26 mouse cellular contexts compared by ENCODE assay signal in the genomic region with DNA sequence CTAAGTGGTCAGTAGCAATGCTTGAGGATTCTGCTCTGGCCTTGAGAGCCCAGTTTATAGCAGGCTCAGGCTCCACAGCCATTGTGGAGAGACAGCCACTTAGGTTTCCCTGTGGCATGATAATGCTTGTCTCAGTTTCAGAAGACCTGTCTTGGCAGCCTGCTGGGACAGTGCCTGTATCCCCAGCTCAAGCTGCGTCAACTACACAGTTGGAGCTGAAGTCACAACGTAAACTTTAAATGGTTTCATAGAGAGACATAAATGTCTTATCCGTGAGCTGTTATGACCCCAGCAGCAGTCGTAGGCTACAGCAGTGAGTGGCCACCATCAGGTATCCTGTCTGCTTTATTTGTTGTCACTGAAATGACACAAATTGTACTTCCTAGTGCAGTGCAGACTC.
DNase-seq lines count a peak whose midpoint lies in the region; ATAC-seq and TF ChIP-seq lines count a peak whose summit lies in the region.
"Had no signal": no experiment of that assay in that cellular context is flagged by ENCODE, and none has a peak within 500 bp of the region (broad histone marks: within the 10 kb centered on the region; RNA-seq: fewer than 3 reads in every experiment).

No protein-coding gene starts in this region.

- no peak overlapping the region for H3K9ac ChIP-seq in heart, embryonic 11.5 days (ENCODE audit: low read depth, low read length)
- no peak overlapping the region for H3K9ac ChIP-seq in heart, embryonic 15.5 days
- H3K9ac ChIP-seq in heart, adult 2 months (ENCODE audit: low read depth, low read length) = no peak overlapping the region
- H3K9ac ChIP-seq in midbrain, embryonic 11.5 days (ENCODE audit: low read length) = no peak overlapping the region
- H3K9ac ChIP-seq in midbrain, embryonic 14.5 days (replicated peaks; ENCODE audit: low read length) = no peak overlapping the region
- H3K9ac ChIP-seq: forebrain, embryonic 13.5 days; hindbrain, embryonic 12.5 days; hindbrain, embryonic 15.5 days had no signal

- peaks cover 18% of the 10 kb centered on the region for H3K4me1 ChIP-seq in heart, embryonic 11.5 days (ENCODE audit: control insufficient read depth, insufficient read depth, low read length)
- peaks cover 22% of the 10 kb centered on the region for H3K4me1 ChIP-seq in heart, embryonic 15.5 days (replicated peaks)
- peaks cover 6% of the 10 kb centered on the region for H3K4me1 ChIP-seq in heart, adult 2 months (ENCODE audit: control insufficient read depth, insufficient read depth, low read length)
- peaks cover 22% of the 10 kb centered on the region for H3K4me1 ChIP-seq in midbrain, embryonic 11.5 days (ENCODE audit: control insufficient read depth, insufficient read depth, low read length)
- H3K4me1 ChIP-seq in midbrain, embryonic 14.5 days (ENCODE audit: control insufficient read depth, insufficient read depth, low read length) = peaks cover 15% of the 10 kb centered on the region; the same call in 1 of the 2 replicates

- no peak for TF ChIP-seq POLR2A in heart, adult 2 months (IDR thresholded peaks at IDR 0.05; ENCODE audit: insufficient read depth, low read depth, low read length)

- peak; percentile 22 for DNase-seq in heart, adult 11 months
- DNase-seq in heart, adult 2 months = no peak
- peak; percentile 75 for DNase-seq in midbrain, embryonic 11.5 days (ENCODE audit: low spot score, missing footprints)
- DNase-seq in midbrain, embryonic 14.5 days = no peak
- DNase-seq: adrenal gland, adult 8-10 months; adrenal gland, postnatal 25 days; B cell, adult 2 months; cerebellum, adult 18-20 months; cerebellum, adult 9-10 months; cerebellum, postnatal 14 days; gastrocnemius, postnatal 10 days; gastrocnemius, postnatal 36 days; heart, postnatal 10 days; heart, postnatal 36 days; kidney, adult 2 months had no signal

- TF ChIP-seq EP300 in heart, adult 2 months (IDR thresholded peaks at IDR 0.05; ENCODE audit: insufficient read depth, low read depth, low read length) = no peak

- H3K36me3 ChIP-seq in heart, embryonic 11.5 days (ENCODE audit: control insufficient read depth, insufficient read depth, low read length) = no peaks in the 10 kb centered on the region
- peaks cover 3% of the 10 kb centered on the region; the same call in 1 of the 2 replicates for H3K36me3 ChIP-seq in heart, embryonic 15.5 days
- H3K36me3 ChIP-seq in heart, adult 2 months (ENCODE audit: control insufficient read depth, insufficient read depth, low read length) = no peaks in the 10 kb centered on the region; the same call in 1 of the 2 replicates
- H3K36me3 ChIP-seq in midbrain, embryonic 11.5 days (ENCODE audit: control insufficient read depth, insufficient read depth, low read length) = no peaks in the 10 kb centered on the region
- no peaks in the 10 kb centered on the region for H3K36me3 ChIP-seq in midbrain, embryonic 14.5 days (ENCODE audit: control insufficient read depth, insufficient read depth, low read length)

- WGBS in heart, embryonic 11.5 days (ENCODE audit: insufficient replicate concordance) = 80% methylated on average over 4 of the region's 4 CpGs
- 72% methylated on average over 4 of the region's 4 CpGs for WGBS in heart, embryonic 15.5 days
- WGBS in heart, adult 2 months = 81% methylated on average over 4 of the region's 4 CpGs
- WGBS in midbrain, embryonic 11.5 days = 73% methylated on average over 4 of the region's 4 CpGs
- 67% methylated on average over 4 of the region's 4 CpGs for WGBS in midbrain, embryonic 14.5 days

- no peak overlapping the region for H3K4me3 ChIP-seq in heart, embryonic 11.5 days (ENCODE audit: low read depth, low read length)
- H3K4me3 ChIP-seq in heart, embryonic 15.5 days = no peak overlapping the region
- no peak overlapping the region for H3K4me3 ChIP-seq in heart, adult 2 months
- no peak overlapping the region for H3K4me3 ChIP-seq in midbrain, embryonic 11.5 days (ENCODE audit: low read depth, low read length)
- no peak overlapping the region for H3K4me3 ChIP-seq in midbrain, embryonic 14.5 days (replicated peaks; ENCODE audit: low read depth, low read length)
- H3K4me3 ChIP-seq: forebrain, embryonic 10.5 days; forebrain, embryonic 13.5 days; hindbrain, embryonic 12.5 days; hindbrain, embryonic 15.5 days had no signal

- no peaks in the 10 kb centered on the region for H3K79me2 ChIP-seq in heart, adult 2 months (replicated peaks; ENCODE audit: control insufficient read depth, insufficient read depth, low read length)

- ATAC-seq in heart, embryonic 11.5 days (replicated peaks; ENCODE audit: insufficient number of reproducible peaks, low FRiP score, low TSS enrichment) = no peak
- no peak for ATAC-seq in heart, embryonic 15.5 days (replicated peaks; ENCODE audit: insufficient number of reproducible peaks, insufficient read depth, low FRiP score, low read depth)
- ATAC-seq in midbrain, embryonic 11.5 days (ENCODE audit: low FRiP score) = no peak
- no peak for ATAC-seq in midbrain, embryonic 14.5 days (ENCODE audit: low FRiP score, low TSS enrichment)
- ATAC-seq: forebrain, embryonic 13.5 days; forebrain, embryonic 16.5 days; intestine, postnatal 0 days; Patski had no signal

- H3K9me3 ChIP-seq in heart, embryonic 11.5 days (replicated peaks; ENCODE audit: control insufficient read depth, low read length) = no peaks in the 10 kb centered on the region
- no peaks in the 10 kb centered on the region for H3K9me3 ChIP-seq in heart, embryonic 15.5 days (replicated peaks)
- no peaks in the 10 kb centered on the region for H3K9me3 ChIP-seq in midbrain, embryonic 11.5 days (ENCODE audit: control insufficient read depth, low read length)
- H3K9me3 ChIP-seq in midbrain, embryonic 14.5 days (ENCODE audit: control insufficient read depth, low read length) = no peaks in the 10 kb centered on the region
- H3K9me3 ChIP-seq: forebrain, embryonic 10.5 days; forebrain, embryonic 13.5 days; G1E; hindbrain, embryonic 12.5 days; hindbrain, embryonic 15.5 days had no signal

- H3K27me3 ChIP-seq in heart, embryonic 11.5 days (ENCODE audit: control insufficient read depth, insufficient read depth, low read length) = no peaks in the 10 kb centered on the region
- no peaks in the 10 kb centered on the region for H3K27me3 ChIP-seq in heart, embryonic 15.5 days
- no peaks in the 10 kb centered on the region for H3K27me3 ChIP-seq in heart, adult 2 months (ENCODE audit: control insufficient read depth, insufficient read depth, low read length)
- peaks cover 5% of the 10 kb centered on the region for H3K27me3 ChIP-seq in midbrain, embryonic 11.5 days (ENCODE audit: control insufficient read depth, insufficient read depth, low read length)
- no peaks in the 10 kb centered on the region for H3K27me3 ChIP-seq in midbrain, embryonic 14.5 days (ENCODE audit: control insufficient read depth, insufficient read depth, low read length)
- H3K27me3 ChIP-seq: CH12.LX; hindbrain, embryonic 12.5 days; hindbrain, embryonic 15.5 days; Patski had no signal

- no peak overlapping the region for H3K27ac ChIP-seq in heart, embryonic 11.5 days (ENCODE audit: low read depth, low read length)
- H3K27ac ChIP-seq in heart, embryonic 15.5 days = 0 out of 2 replicates have a peak overlapping the region, but pooled peaks have one; percentile 3
- H3K27ac ChIP-seq in heart, adult 2 months = no peak overlapping the region
- H3K27ac ChIP-seq in midbrain, embryonic 11.5 days (ENCODE audit: low read depth, low read length) = no peak overlapping the region
- no peak overlapping the region for H3K27ac ChIP-seq in midbrain, embryonic 14.5 days (replicated peaks; ENCODE audit: low read depth, low read length)
- H3K27ac ChIP-seq: forebrain, embryonic 10.5 days; forebrain, embryonic 13.5 days; hindbrain, embryonic 15.5 days had no signal

- H3K4me2 ChIP-seq in heart, embryonic 11.5 days = no peak overlapping the region
- no peak overlapping the region for H3K4me2 ChIP-seq in heart, embryonic 15.5 days
- H3K4me2 ChIP-seq in midbrain, embryonic 11.5 days = no peak overlapping the region
- no peak overlapping the region for H3K4me2 ChIP-seq in midbrain, embryonic 14.5 days (ENCODE audit: low read length)
- H3K4me2 ChIP-seq: forebrain, embryonic 13.5 days; hindbrain, embryonic 12.5 days; hindbrain, embryonic 15.5 days had no signal

- TF ChIP-seq CTCF in heart, adult 2 months (IDR thresholded peaks at IDR 0.05) = no peak

- intact Hi-C loops in heart, adult 2 months (cut with DNase I) = no loop called here

Comparison
In these comparisons a context has a peak if more than half of its experiments do, and no peak if none do; other contexts are left out.
1. DNase-seq: peak in heart, adult 11 months (single experiment) and midbrain, embryonic 11.5 days (single experiment); none in heart, adult 2 months (0 of 2) and midbrain, embryonic 14.5 days (single experiment).